ENCODE assay signal across 24 mouse cellular contexts in the genomic region with DNA sequence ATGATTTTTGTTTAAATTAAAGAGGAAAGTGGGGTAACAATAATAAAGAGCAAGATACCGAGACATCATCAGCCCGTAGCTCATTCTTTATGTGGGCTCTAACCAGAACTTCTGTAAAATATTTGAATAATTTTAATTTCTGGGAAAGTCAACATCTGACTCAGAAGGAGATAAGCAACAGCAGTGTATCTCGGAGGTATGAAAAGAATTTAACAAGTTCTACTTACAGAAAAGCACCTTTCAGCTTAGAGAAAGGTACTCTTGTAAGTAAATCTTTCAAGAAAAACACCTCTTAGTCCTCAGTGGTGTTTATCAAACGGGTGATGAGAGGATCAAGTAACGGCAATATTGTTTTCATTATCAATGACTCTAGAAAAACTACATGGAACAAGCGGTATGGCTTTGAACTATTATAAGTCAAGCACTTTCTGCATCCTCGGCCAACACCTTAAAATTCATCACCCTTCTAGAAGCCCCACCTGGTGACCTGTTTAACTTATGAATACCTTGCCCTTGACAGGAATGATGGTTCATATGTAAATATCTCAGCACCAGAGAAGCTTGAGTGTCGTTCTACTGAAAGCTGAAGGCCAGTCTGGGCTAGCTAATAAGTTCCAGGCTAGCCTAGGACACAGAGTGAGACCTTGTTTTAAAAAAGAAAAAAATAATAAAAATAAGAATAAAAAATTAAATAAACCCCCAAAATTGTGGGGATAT. TPM values are rescaled to one million over a fixed set of nuclear protein-coding genes. Genes with fewer than 3 reads are reported as not detected.
DNase-seq lines count a peak whose midpoint lies in the region; ATAC-seq and TF ChIP-seq lines count a peak whose summit lies in the region.
"Had no signal": no experiment of that assay in that cellular context is flagged by ENCODE, and none has a peak within 500 bp of the region (broad histone marks: within the 10 kb centered on the region; RNA-seq: fewer than 3 reads in every experiment).

No protein-coding gene starts in this region.

- no peak overlapping the region for H3K4me2 ChIP-seq in lung, embryonic 16.5 days (ENCODE audit: low read depth, low read length)
- H3K4me2 ChIP-seq: embryonic facial prominence, embryonic 13.5 days; embryonic facial prominence, embryonic 15.5 days; forebrain, embryonic 12.5 days had no signal

- no peak for TF ChIP-seq CTCF in lung, adult 2 months (IDR thresholded peaks at IDR 0.05; ENCODE audit: insufficient read depth, low read length)

- H3K4me1 ChIP-seq in lung, embryonic 16.5 days (replicated peaks; ENCODE audit: control insufficient read depth, insufficient read depth, low read length): no peaks in the 10 kb centered on the region
- no peaks in the 10 kb centered on the region for H3K4me1 ChIP-seq in lung, adult 2 months (ENCODE audit: control insufficient read depth, insufficient read depth, low read length)
- H3K4me1 ChIP-seq: embryonic facial prominence, embryonic 13.5 days; embryonic facial prominence, embryonic 15.5 days; forebrain, embryonic 10.5 days; forebrain, embryonic 12.5 days had no signal

- DNase-seq in lung, adult 2 months: no peak
- DNase-seq in ES-CJ7 (ENCODE audit: low read depth, low spot score) (peak; percentile 41), R1 (ENCODE audit: low read depth, low spot score) (peak; percentile 70)
- DNase-seq in heart, postnatal 25 days (ENCODE audit: low spot score): no peak
- DNase-seq: adrenal gland, adult 2 months; adrenal gland, postnatal 10 days; adrenal gland, postnatal 25 days; cerebellum, adult 11 months; cerebellum, adult 18-20 months; cerebellum, adult 8-10 months; cerebellum, adult 9-11 months; cerebellum, postnatal 14 days; cerebellum, postnatal 36 days; embryo, embryonic 11 days had no signal

- H3K4me3 ChIP-seq in lung, embryonic 16.5 days (ENCODE audit: low read length): no peak overlapping the region
- no peak overlapping the region for H3K4me3 ChIP-seq in lung, adult 2 months (replicated peaks; ENCODE audit: extremely low read depth, low read depth, low read length)
- H3K4me3 ChIP-seq: embryonic facial prominence, embryonic 13.5 days; embryonic facial prominence, embryonic 15.5 days; erythroblast, embryonic 14.5 days; forebrain, embryonic 10.5 days; forebrain, embryonic 12.5 days had no signal

- 0 out of 2 replicates have a peak, but pooled peaks have one; percentile 20 for ATAC-seq in lung, embryonic 16.5 days (ENCODE audit: low read depth)
- no peak for ATAC-seq in CD4-positive, CD25-positive, alpha-beta regulatory T cell, adult 4 months
- ATAC-seq: forebrain, embryonic 14.5 days; forebrain, embryonic 16.5 days had no signal

- no peak for TF ChIP-seq POLR2A in lung, adult 2 months (IDR thresholded peaks at IDR 0.05; ENCODE audit: borderline replicate concordance, extremely low read depth, low read depth, low read length)

- intact Hi-C loops in heart, postnatal 25 days (cut with DNase I): no loop called here

- H3K36me3 ChIP-seq in lung, embryonic 16.5 days (ENCODE audit: control insufficient read depth, insufficient read depth, low read length): no peaks in the 10 kb centered on the region
- H3K36me3 ChIP-seq: embryonic facial prominence, embryonic 13.5 days; embryonic facial prominence, embryonic 15.5 days; forebrain, embryonic 10.5 days; forebrain, embryonic 12.5 days had no signal

- H3K27ac ChIP-seq in lung, embryonic 16.5 days (ENCODE audit: low read length): peak overlapping the region; percentile 31; the same call in 1 of the 2 replicates
- H3K27ac ChIP-seq: embryonic facial prominence, embryonic 13.5 days; embryonic facial prominence, embryonic 15.5 days; forebrain, embryonic 10.5 days; forebrain, embryonic 12.5 days had no signal

- no peak overlapping the region for H3K9ac ChIP-seq in lung, embryonic 16.5 days (ENCODE audit: low read length)
- H3K9ac ChIP-seq: embryonic facial prominence, embryonic 13.5 days; embryonic facial prominence, embryonic 15.5 days; forebrain, embryonic 12.5 days had no signal

- WGBS in lung, embryonic 16.5 days: 52% methylated on average over 8 of the region's 8 CpGs
- 69% methylated on average over 8 of the region's 8 CpGs for WGBS in lung, adult 2 months

- H3K9me3 ChIP-seq in lung, embryonic 16.5 days (ENCODE audit: control insufficient read depth, low read length): no peaks in the 10 kb centered on the region
- H3K9me3 ChIP-seq: embryonic facial prominence, embryonic 13.5 days; embryonic facial prominence, embryonic 15.5 days; forebrain, embryonic 10.5 days; forebrain, embryonic 12.5 days had no signal

- H3K27me3 ChIP-seq in lung, embryonic 16.5 days (ENCODE audit: control insufficient read depth, insufficient read depth, low read depth, low read length): no peaks in the 10 kb centered on the region
- H3K27me3 ChIP-seq: CH12.LX; embryonic facial prominence, embryonic 13.5 days; embryonic facial prominence, embryonic 15.5 days; forebrain, embryonic 12.5 days had no signal

RNA-seq across cellular contexts. Expression of a gene that starts 57.7 kb away (rescaled TPM):
- 20.2 and 21.7 TPM in 2 replicates for polyA plus RNA-seq in lung, embryonic 16.5 days (2015; fragmentation: Nextera tagmentation; extraction: Ambion mirVana)
- 109 and 110 TPM in 2 replicates for polyA plus RNA-seq in lung, adult 2 months (2012; rRNA removed)
- 1 to 10 TPM in 1 of 2 experiments, under 1 TPM in 1; 0.54 to 1.4 TPM for polyA plus RNA-seq in CD4-positive, CD25-positive, alpha-beta regulatory T cell, adult 4 months (2017; shearing (Covaris generic))
- 1 to 10 TPM; 5.1 to 7.4 TPM for total RNA-seq in heart, postnatal 25 days (2021)

Comparison
In these comparisons a context has a peak if more than half of its experiments do, and no peak if none do; other contexts are left out.
1. DNase-seq: peak in ES-CJ7 (single experiment) and R1 (single experiment); none in lung, adult 2 months (single experiment) and heart, postnatal 25 days (single experiment).